Mouse (Mus musculus) olfactory bulb, adult 2 months (tissue): ENCODE results near the gene Ptprn2. TPM values are rescaled to one million over a fixed set of nuclear protein-coding genes. Genes with fewer than 3 reads are reported as not detected.

Experiments
- H3K27ac ChIP-seq: fragments of 200-500 bp; 2 replicates; pipeline ENCODE4 v1.5.1; 2012; ENCODE audit warnings: low read depth, low read length; ENCODE audit not compliant: insufficient read depth
- H3K4me1 ChIP-seq: fragments of 200-500 bp; 2 replicates; pipeline ENCODE4 v1.6.1; 2012; ENCODE audit warnings: low read length; ENCODE audit not compliant: control insufficient read depth, insufficient read depth
- H3K4me3 ChIP-seq: fragments of 200-500 bp; 2 replicates; pipeline ENCODE4 v1.5.1; 2012; ENCODE audit warnings: mild to moderate bottlenecking, low read depth, low read length, moderate library complexity; ENCODE audit not compliant: insufficient read depth
- CTCF ChIP-seq: fragments of 200-500 bp; IDR thresholded peaks from 2 replicates; pipeline ENCODE4 v1.5.1; 2012; ENCODE audit warnings: low read depth, mild to moderate bottlenecking, low read length, moderate library complexity; ENCODE audit not compliant: insufficient read depth
- POLR2A ChIP-seq: fragments of 200-500 bp; IDR thresholded peaks from 2 replicates; pipeline ENCODE4 v1.6.1; 2012; ENCODE audit warnings: mild to moderate bottlenecking, low read depth, low read length, moderate library complexity; ENCODE audit not compliant: insufficient read depth
- WGBS: fragments of 180-500 bp; shearing (Covaris S2); methylation state at CpG from one replicate; pipeline ENCODE4 v1.1.7; 2018; 5-methylcytosine and 5-hydroxymethylcytosine counted together
- polyA plus RNA-seq: library from polyadenylated mRNA; stranded (reverse); fragments of >200 nt; gene quantifications from 2 replicates; pipeline ENCODE4 v1.2.4, GENCODE M21; 2012; ENCODE audit warnings: low replicate concordance; ENCODE audit not compliant: missing spikeins, insufficient read depth, insufficient read length

Ptprn2 gene
- polyA plus RNA-seq, 1 experiment: not detected

GRCm38 (mm10) chr12:116975547-116975946, 490.0 kb downstream of the Ptprn2 start:
- H3K4me3 ChIP-seq: no peak overlapping the region
- H3K4me1 ChIP-seq: no peaks in the 10 kb centered on the region
- no peak overlapping the region for H3K27ac ChIP-seq
- 94% methylated on average over 5 of the region's 5 CpGs for WGBS
- TF ChIP-seq POLR2A: no peak
- no peak for TF ChIP-seq CTCF

- WGBS: 88% methylated on average over 6 of the region's 6 CpGs
- Histone ChIP-seq H3K4me1 (no peaks in the 10 kb centered on the region), H3K4me3 (no peak overlapping the region), H3K27ac (no peak overlapping the region)
- TF ChIP-seq CTCF (no peak), POLR2A (no peak)
Observed at GRCm38 (mm10) chr12:116976981-116977380, 491.5 kb downstream of the Ptprn2 start.

- Histone ChIP-seq H3K4me1 (no peaks in the 10 kb centered on the region), H3K4me3 (no peak overlapping the region), H3K27ac (no peak overlapping the region)
- 90% methylated on average over 6 of the region's 6 CpGs for whole genome bisulfite sequencing
- TF ChIP-seq CTCF (no peak), POLR2A (no peak)
Observed at GRCm38 (mm10) chr12:116978201-116978600, 492.7 kb downstream of the Ptprn2 start.

- WGBS: 82% methylated on average over 1 of the region's 1 CpGs
- TF ChIP-seq POLR2A: no peak
- no peak for TF ChIP-seq CTCF
- Histone ChIP-seq H3K27ac (no peak overlapping the region), H3K4me1 (no peaks in the 10 kb centered on the region), H3K4me3 (no peak overlapping the region)
Observed at GRCm38 (mm10) chr12:116981315-116981714, 495.8 kb downstream of the Ptprn2 start.

- no peak overlapping the region for H3K4me3 ChIP-seq
- TF ChIP-seq CTCF (no peak), POLR2A (no peak)
- WGBS: 65% methylated on average over 10 of the region's 10 CpGs
- H3K27ac ChIP-seq: no peak overlapping the region
- H3K4me1 ChIP-seq: no peaks in the 10 kb centered on the region
Observed at GRCm38 (mm10) chr12:116989144-116989543, 503.6 kb downstream of the Ptprn2 start.

- Histone ChIP-seq H3K4me1 (no peaks in the 10 kb centered on the region), H3K4me3 (no peak overlapping the region), H3K27ac (no peak overlapping the region)
- TF ChIP-seq CTCF (no peak), POLR2A (no peak)
- WGBS: 95% methylated on average over 2 of the region's 2 CpGs
Observed at GRCm38 (mm10) chr12:117001546-117002148, 516.1 kb downstream of the Ptprn2 start.

- no peak for TF ChIP-seq CTCF
- TF ChIP-seq POLR2A: no peak
- Histone ChIP-seq H3K4me3 (no peak overlapping the region), H3K4me1 (0 out of 2 replicates have a peak, but pooled peaks cover 2% of the 10 kb centered on the region), H3K27ac (no peak overlapping the region)
- WGBS: 49% methylated on average over 15 of the region's 15 CpGs
Observed at GRCm38 (mm10) chr12:117016753-117017595, 531.5 kb downstream of the Ptprn2 start.

- 57% methylated on average over 2 of the region's 2 CpGs for WGBS
- Histone ChIP-seq H3K4me1 (0 out of 2 replicates have a peak, but pooled peaks cover 2% of the 10 kb centered on the region), H3K4me3 (no peak overlapping the region), H3K27ac (no peak overlapping the region)
- no peak for TF ChIP-seq CTCF
Observed at GRCm38 (mm10) chr12:117017912-117018311, 532.4 kb downstream of the Ptprn2 start.

- peaks cover 3% of the 10 kb centered on the region for H3K4me1 ChIP-seq
- H3K27ac ChIP-seq: no peak overlapping the region
- 89% methylated on average over 4 of the region's 4 CpGs for WGBS
- TF ChIP-seq CTCF (no peak), POLR2A (no peak)
- no peak overlapping the region for H3K4me3 ChIP-seq
Observed at GRCm38 (mm10) chr12:117023235-117023634, 537.7 kb downstream of the Ptprn2 start.

GRCm38 (mm10) chr12:117024916-117025315, 539.4 kb downstream of the Ptprn2 start:
- Histone ChIP-seq H3K4me3 (no peak overlapping the region), H3K4me1 (peaks cover 3% of the 10 kb centered on the region), H3K27ac (no peak overlapping the region)
- TF ChIP-seq POLR2A (no peak), CTCF (no peak)
- 66% methylated on average over 4 of the region's 4 CpGs for WGBS
